Mouse (Mus musculus): ENCODE measurements around the gene Gm13101.
"Not testable (repeated sequence)": the region's sequence is repeated elsewhere in the genome, so short reads cannot be mapped to it uniquely, and the experiment has no call there.

Gene Gm13101

DNA sequence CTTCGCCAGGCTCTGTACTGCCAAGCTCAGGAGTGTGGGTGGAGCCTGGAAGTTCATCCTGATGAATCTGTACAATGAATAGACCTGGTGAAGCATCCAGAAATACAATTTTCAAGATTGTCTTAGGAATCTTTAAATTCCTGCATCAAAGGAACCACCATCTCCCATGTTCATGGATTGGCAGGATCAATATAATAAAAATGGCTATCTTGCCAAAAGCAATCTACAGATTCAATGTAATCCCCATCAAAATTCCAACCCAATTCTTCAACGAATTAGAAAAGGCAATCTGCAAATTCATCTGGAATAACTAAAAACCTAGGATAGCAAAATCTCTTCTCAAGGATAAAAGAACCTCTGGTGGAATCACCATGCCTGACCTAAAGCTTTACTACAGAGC lies at the start of gene Gm13101:
TSS of gene Gm13101 (minus strand) at position 101 of the 400 bp plus-strand sequence.
- DNase-seq (ENCODE audit: low spot score in 2 of 2), result not testable (repeated sequence)

DNA sequence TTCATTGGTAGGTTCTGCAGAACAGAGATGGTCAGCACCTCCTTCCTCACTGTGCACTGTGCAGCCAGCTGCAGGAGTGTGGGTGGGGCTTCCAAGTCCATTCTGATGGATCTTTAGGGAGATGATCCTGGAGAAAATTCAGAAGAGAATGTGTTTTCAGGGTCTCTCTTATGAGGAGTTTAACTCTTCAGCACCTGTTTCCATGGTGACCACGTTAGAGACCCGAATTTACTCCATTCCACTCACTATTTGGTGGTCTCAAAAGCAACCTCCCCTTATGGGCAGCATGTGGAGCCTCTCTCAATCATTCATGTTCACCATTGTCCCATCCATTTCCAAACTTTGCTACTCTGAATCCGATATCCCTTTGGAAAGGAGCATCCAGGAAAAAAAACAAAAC lies 27.5 kb upstream of the Gm13101 start, which contains the start of gene Pramef17:
TSS of gene Pramef17 (minus strand) at position 101 of the 400 bp plus-strand sequence.
- not testable (repeated sequence) for DNase-seq (ENCODE audit: low spot score in 2 of 2)

DNA sequence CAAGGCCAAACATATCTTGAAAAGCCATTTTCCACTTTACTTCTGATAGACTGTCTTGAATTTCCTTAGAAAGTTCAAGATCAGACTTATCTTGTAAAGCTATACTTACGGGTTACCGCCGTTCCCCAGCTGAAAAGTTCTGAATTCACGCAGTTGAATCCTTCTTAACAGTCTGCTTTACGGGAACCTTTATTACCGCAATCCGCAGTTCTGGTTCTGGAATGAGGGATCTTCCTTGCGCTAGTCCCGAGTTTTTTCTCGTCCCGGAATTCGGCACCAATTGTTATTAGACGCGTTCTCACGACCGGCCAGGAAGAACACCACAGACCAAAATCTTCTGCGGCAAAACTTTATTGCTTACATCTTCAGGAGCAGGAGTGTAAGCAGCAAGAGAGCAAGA lies 21.4 kb upstream of the Gm13101 start:
- DNase-seq (ENCODE audit: low spot score in 2 of 2), result peak; percentile 40 to 61

DNA sequence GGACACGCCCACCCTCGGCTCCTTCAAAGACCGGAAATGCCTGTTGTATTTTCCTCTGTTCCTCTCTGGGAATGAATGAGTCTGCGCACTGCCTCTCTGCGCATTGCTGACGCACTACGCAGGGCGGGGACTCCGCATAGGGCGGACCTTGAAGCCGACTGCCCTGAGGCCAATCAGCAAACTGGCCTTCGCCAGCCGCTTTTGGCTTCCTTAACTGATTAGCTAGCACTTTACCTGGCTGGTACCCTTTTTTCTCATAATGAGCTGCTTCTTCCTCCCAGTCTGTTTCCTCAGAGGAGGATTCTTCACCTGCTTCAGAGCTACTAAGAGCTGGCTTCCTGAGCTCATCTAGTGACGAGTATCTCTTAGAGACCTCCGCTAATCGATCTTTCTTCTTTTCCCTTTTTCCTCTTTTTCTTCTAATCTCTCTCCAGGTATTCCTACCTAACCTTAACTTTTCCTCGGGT lies 20.8 kb upstream of the Gm13101 start:
- peak; percentile 11 for DNase-seq (ENCODE audit: low spot score in 2 of 2)

DNA sequence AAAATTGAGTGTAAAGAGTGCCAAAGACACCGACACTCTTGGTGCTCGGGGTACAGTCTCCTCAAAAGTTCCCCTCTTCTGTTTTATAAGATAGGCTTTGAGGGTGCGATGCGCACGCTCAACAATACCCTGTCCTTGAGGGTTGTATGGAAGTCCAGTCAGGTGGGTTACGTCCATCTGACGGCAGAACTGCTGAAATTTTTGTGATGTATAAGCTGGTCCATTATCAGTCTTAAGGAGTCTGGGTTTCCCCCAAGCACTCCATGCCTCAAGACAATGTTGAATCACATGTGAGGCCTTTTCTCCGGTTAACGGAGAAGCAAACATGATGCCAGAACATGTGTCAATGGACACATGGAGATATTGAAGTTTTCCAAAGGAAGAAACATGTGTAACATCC lies 19.0 kb upstream of the Gm13101 start:
- DNase-seq (ENCODE audit: low spot score in 2 of 2), result peak; percentile 20 to 47

DNA sequence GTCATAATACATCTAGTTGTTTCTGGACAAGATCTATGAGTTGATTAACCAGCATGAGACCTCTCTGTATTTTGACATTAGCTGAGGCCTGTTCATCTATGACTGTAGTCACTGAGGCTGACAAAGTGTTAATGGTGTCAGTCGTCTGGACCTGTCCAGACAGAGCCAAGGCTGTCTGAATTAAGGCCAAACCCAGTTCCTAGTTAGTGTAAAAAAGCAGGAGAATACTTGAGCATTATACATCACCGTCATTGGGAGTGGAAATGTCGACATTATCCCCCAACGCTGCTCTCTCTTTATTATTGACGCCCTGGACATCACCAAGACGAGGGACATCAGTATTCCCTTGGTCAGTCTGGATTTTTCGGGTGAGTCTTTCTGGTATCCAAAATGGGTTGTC lies 18.4 kb upstream of the Gm13101 start:
- DNase-seq (ENCODE audit: low spot score in 2 of 2), result peak; percentile 3 to 6

DNA sequence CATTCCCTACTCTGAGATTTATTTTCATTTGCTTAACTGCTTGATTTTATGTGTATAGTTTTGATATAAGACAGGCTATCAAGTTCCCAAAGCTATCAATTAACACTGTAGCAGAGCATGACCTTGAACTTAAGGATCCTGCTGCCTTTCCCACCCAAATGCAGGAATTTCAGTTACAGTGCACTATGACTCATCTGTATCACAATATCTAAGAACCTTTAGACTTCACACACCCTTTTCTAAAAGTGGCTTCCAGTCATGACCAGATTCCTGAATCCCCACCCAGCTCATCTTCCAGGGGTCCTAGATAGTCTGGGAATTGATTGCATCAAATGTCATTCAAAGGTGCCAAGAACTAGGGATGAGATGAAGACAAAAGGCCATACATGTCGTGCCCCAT lies 16.7 kb upstream of the Gm13101 start:
- not testable (repeated sequence) for DNase-seq (ENCODE audit: low spot score in 2 of 2)

DNA sequence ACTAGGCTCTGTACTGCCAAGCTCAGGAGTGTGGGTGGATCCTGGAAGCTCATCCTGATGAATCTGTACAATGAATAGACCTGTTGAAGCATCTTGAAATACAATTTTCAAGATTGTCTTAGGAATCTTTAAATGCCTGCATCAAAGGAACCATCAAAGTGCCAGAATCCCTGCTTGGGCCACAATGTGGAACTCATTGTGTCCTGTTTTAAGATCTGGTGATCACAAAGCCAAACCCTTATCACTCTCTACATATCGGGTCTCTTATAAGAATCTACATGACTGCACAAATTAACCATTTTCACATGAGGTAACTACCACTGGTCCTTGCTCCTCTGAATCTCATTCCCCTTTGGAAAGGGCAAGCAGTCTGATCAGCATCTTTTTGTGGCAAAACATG lies 15.8 kb downstream of the Gm13101 start, which contains the start of gene Pramef25:
TSS of gene Pramef25 (minus strand) at position 101 of the 400 bp plus-strand sequence.
- not testable (repeated sequence) for DNase-seq (ENCODE audit: low spot score in 2 of 2)

Data from right cerebral cortex, postnatal 36 days (tissue).